Mouse (Mus musculus) 416B (cell line): ENCODE measurements at regions not wholly inside any gene's neighbourhood (a gene's known extent, or its start where the extent isn't known, plus 50 kb on each side); places are given as distances from the start of the nearest gene placed in this dataset.

Source experiments
- DNase-seq: peaks from one replicate; pipeline ENCODE4 v3.0.0; 2011; ENCODE audit warnings: low read depth

GRCm38 (mm10) chr14:102171775-102172174, 442.0 kb downstream of the Lmo7 start:
- no peak for DNase-seq

DNA sequence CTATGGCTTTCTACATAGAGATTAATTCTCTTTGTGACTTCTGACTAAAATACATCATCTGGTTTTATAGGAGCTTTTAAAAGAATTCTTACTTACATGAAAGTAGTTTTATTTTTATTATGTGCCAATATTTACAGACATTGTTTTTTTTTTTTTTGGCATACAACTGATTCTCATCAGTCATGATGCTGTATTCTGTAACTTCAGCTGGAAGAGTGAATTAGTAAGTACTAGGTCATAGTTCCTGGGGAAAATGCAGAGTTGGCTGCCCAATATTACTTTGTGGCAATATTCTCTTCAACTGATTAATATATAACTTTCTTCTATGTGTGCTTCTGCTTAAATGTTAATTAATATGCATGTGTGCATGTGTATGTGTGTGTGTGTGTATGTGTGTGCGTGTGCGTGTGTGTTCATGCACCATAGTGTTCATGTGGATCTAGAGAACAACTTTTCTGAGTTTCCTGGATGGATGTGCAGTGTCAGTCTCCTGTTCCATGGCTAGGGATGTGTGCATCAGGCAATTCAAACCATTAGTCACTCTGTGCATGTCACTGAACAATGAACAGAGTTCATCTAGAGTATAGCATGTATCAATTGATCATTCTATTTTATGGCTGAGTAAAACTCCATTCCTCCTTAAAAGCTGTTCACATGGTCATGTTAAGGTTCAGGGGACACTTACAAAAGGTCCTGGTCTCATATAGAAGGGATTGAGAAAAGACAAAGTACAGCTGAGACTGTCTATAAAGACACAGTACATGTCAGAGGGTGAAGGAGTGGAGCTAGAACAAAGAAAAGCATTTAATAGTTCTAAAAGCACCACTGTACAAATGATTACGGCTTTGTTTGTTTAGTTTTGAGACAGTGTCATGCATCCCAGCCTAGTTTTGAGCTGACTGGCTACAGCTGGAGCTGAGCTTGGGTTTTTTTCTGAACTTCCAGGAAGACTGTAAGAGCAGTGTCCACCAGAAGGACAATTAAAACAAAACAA, 431.8 kb downstream of the Lmo7 start:
- no peak for DNase-seq

DNA sequence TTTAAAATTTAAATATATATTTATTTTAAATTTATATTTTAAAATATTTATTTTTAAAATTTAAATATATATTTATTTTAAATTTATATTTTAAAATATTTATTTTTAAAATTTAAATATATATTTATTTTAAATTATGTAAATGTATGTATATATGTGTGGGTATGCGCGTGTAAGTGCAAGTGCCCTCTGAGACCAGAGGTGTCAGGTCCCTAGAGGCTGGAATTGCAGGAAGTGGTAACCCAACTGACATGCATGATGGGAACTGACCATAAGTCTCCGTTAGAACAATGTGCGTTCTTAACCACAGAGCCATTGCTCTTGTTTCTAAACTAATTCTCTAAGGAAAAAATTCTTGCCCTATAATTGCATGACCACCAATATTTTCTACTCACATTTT, 420.7 kb downstream of the Lmo7 start:
- peak; percentile 1 for DNase-seq

DNA sequence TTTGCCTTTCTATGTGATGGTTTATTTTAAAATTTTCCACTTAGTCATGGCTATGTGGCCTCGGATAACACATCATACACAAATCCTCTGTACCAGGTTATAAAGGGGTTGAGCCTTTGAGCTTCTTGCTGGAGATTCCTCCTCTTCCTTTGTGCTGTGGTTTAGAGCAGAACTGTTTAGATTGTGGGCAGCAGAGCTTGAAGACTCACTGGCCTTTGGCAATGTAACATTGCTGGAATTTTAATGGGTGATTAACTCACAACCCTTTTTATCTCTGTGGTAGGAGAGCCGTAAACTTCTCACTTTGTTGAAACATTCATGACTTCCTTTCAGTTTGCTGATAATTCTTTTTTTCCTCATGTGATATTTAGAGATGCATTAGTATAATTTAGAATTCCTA, 413.0 kb downstream of the Lmo7 start:
- DNase-seq: no peak

DNA sequence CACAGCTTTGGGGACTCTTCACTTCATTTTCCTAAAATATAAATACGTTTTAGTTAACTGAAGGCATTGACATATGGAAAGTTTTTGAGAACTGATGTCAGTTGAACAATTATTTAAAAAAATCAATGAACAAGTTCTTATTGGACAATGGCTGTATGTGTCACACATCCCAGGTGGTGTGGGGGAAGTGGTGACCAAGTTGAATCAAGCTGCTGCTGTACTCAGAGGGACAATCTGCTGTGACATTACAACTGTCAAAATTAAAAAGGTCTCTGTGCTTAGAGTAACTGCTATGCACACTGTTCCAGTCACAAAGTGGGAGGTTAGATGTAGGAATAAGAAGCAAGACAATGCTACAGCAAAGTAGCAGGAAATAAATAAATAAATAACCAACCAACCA, 409.2 kb downstream of the Lmo7 start:
- DNase-seq: no peak

- no peak for DNase-seq
Observed at GRCm38 (mm10) chr14:102118166-102118565, 388.4 kb downstream of the Lmo7 start.

DNA sequence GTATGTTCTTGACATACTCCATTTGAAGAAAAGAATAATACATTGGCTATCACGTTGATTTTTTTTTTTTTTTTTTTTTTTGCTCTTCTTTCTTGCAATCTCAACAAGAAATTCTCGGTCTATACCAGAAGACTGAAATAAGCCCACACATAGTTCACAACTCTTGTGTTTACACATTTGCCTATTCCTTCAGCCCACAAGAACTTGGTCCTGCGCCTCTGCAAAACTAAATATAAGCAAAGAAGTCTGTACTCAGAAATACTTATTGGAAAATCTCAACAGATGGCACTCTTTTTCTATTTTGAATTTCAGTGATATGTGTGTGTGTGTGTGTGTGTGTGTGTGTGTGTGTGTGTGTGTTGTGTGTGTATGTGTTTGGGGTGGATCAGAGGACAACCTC, 376.4 kb downstream of the Lmo7 start:
- DNase-seq: no peak

GRCm38 (mm10) chr14:102094105-102094504, 364.3 kb downstream of the Lmo7 start:
- no peak for DNase-seq

GRCm38 (mm10) chr14:102092557-102092956, 362.8 kb downstream of the Lmo7 start:
- DNase-seq: no peak

- DNase-seq: no peak
Observed at GRCm38 (mm10) chr14:102048932-102049331, 319.2 kb downstream of the Lmo7 start.

DNA sequence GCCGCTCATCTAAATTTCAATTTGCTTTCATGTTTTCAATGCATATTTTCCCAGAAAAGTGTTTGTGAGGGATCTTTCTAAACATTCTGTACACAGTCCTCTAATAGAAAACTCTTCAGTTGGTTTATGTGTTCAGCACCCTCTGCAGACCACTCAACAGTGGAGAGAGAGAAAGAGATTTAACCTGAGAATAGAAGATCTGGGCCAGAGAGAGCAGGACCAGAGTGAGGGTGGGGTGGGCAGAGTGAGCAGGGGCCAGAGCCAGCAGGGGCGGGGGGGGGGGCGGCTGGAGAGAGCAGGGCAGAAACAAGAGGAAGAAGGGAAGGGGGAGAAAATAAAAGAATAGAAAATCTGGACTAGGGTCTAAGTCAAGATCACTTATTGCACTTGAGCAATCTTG, 318.7 kb downstream of the Lmo7 start:
- DNase-seq: no peak

GRCm38 (mm10) chr14:102038145-102038544, 308.4 kb downstream of the Lmo7 start:
- no peak for DNase-seq

- DNase-seq: no peak
Observed at GRCm38 (mm10) chr14:102037487-102037886, 307.7 kb downstream of the Lmo7 start.

DNA sequence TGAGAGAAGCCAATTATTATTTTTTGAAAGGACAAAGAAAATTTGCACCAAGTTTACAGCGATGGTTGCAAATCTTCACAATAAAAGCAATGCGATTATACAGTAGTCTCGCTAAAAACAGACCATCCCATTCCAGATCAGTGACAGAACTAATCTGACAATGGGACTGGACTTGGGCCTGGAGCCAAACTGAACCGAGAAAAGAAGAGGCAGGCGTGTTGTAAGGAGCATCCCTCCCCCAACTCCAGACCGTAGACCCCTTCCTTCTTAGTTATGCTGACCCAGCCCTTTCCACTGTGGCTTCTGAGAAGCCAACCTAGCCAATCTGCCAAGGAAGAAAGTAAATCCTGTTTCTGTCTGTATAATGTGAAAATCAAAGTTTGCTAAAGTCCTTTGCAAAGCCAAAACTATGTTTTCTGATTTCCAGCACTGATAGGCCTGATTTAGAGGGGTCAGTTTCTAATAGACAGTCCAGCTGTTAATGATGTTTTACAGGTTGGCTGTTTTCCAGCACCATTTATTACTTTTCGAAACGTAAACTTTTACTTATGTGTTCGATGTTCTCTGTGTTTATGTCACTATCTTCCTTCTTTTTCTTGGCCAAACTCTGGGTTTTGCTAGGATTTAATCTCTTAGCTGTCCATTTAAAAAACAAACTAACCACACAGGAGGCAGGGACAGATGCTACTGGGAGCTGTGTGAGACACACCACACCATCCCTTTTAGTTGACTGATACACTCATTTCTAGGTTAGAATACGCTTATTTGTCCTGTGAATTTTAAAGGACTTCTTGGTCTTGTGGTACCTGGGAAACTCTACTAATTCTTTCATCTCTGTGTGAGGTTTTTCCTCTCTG, 301.5 kb downstream of the Lmo7 start:
- DNase-seq: no peak

DNA sequence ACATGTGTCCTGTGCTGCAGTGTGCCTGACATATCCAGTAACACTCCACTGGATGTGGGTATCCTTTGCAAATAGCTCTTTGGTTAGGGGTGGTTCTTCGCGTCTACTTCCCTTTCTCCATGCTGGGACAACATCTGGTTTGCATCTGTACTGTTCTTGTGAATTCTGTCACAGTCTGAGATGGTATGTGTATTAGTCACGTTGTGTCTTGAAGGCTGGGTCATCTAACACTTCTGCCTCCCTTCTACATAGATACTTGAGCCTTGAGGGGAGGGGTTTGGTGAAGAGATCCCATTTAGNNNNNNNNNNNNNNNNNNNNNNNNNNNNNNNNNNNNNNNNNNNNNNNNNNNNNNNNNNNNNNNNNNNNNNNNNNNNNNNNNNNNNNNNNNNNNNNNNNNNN, 294.9 kb downstream of the Lmo7 start:
- no peak for DNase-seq

DNA sequence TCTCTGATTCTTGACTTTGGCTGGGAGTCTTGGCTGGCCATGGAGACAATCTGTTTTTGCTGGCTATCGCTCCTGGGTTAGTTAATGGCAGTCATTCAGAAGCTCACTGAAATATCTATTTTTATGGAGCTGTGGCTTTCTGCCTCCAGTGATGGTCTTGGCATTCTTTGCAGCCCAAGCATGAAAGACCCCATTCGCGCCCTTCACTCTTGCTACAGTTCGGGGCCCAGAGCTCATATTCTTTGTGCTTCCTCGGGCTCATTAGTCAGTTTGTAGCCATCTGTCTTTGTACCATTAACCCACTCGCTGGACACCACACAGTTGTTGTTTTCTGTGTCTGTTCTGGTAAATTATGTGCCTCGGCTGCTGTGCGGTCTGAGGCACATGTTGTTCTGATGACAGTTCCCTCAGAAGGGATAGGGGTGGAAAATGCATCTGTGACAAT, 290.4 kb downstream of the Lmo7 start:
- no peak for DNase-seq

- DNase-seq: no peak
Observed at GRCm38 (mm10) chr14:102019320-102019719, 289.6 kb downstream of the Lmo7 start.

DNA sequence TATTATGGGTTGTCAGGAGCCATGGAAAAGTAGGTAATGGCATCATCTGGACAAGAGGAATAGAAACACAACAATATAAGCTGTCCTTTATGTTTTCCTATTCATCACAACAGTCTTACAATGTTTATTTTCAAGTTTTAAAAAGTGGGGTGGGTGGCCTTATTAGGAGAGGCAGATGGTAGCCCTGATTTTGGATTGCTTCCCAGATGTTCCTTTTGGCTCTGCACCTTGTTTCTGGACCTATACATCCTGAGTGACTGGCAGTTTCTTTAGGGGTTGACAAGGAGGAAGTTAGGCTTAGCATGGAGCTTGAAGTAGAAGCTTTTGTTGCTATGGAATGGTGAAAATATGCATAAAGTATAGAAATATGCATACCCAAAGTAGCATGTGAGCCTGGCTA, 286.8 kb downstream of the Lmo7 start:
- no peak for DNase-seq

GRCm38 (mm10) chr14:102014976-102015603, 285.3 kb downstream of the Lmo7 start:
- DNase-seq: no peak

DNA sequence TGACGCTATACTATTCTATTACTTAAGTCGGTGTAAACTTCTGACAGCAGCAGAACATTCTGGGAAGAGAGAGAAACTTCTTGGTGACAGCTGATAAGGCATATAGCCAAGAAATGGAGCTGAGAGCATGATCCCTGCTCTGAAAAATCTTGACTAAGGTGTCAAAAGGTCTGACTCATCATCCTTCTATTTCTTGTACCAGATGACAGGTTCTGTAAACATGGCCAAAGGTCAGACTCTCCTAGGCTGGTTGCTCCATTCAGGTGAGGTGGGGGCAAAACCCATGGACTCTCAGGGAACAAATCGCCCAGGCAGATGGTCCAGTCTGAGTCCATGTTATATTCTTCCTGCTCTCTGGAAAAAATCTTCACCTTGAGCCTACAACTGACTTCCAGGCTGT, 283.5 kb downstream of the Lmo7 start:
- no peak for DNase-seq

GRCm38 (mm10) chr14:101997535-101997934, 267.8 kb downstream of the Lmo7 start:
- no peak for DNase-seq

DNA sequence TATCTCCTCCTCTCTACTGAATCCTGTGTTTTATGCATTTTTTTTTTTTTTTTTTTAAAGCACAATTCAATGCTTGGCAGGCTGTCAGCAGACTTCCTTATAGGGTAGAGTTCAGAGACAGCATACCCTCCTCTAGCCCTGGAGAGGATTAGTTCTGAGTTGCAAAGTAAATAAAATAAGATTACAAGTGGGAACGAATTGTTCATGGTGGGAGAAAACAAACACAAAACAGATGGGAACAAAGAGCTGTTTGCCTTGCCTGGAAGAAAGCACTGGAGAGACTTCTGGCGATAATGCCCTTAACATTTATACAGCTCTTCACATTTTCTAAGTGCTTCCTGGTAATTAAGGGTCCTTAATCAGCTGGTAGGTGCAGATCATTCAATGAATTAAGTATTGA, 254.6 kb downstream of the Lmo7 start:
- no peak for DNase-seq
